Mouse (Mus musculus): Measurements from ENCODE around the gene Ubxn1.

The Ubxn1 gene

GRCm38 (mm10) chr19:8898576-8898975 lies 27.3 kb downstream of the Ubxn1 start:
- DNase-seq (ENCODE audit: low spot score), result peak; percentile 50

- DNase-seq (ENCODE audit: low spot score), result no peak
Observed at GRCm38 (mm10) chr19:8899079-8899478, 27.8 kb downstream of the Ubxn1 start.

GRCm38 (mm10) chr19:8903412-8903811 lies 32.1 kb downstream of the Ubxn1 start:
- no peak for DNase-seq (ENCODE audit: low spot score)

- no peak for DNase-seq (ENCODE audit: low spot score)
Observed at GRCm38 (mm10) chr19:8908531-8908930, 37.2 kb downstream of the Ubxn1 start.

- DNase-seq (ENCODE audit: low spot score), result no peak
Observed at GRCm38 (mm10) chr19:8911810-8912209, 40.5 kb downstream of the Ubxn1 start.

GRCm38 (mm10) chr19:8914212-8914611 lies 42.9 kb downstream of the Ubxn1 start:
- DNase-seq (ENCODE audit: low spot score), result no peak

GRCm38 (mm10) chr19:8919000-8919399 lies 47.7 kb downstream of the Ubxn1 start:
- no peak for DNase-seq (ENCODE audit: low spot score)

- no peak for DNase-seq (ENCODE audit: low spot score)
Observed at GRCm38 (mm10) chr19:8919684-8920072, 48.4 kb downstream of the Ubxn1 start.

- peak; percentile 90 for DNase-seq (ENCODE audit: low spot score)
Observed at GRCm38 (mm10) chr19:8920073-8920736, 48.9 kb downstream of the Ubxn1 start, which contains the start of gene B3gat3. TSS of gene B3gat3 (plus strand) at chr19:8920374.

GRCm38 (mm10) chr19:8920836-8921291 lies 49.6 kb downstream of the Ubxn1 start:
- DNase-seq (ENCODE audit: low spot score), result peak; percentile 75

- no peak for DNase-seq (ENCODE audit: low spot score)
Observed at GRCm38 (mm10) chr19:8921741-8922140, 50.4 kb downstream of the Ubxn1 start.

All from c-Kit-positive CD71-positive TER-119-positive erythroid progenitor cells, embryonic 14.5 days (primary cell).